Mouse (Mus musculus) thymus, adult 2 months (tissue): ENCODE measurements around the gene Gm47955.

ENCODE experiments used
- CTCF ChIP-seq: fragments of 200-500 bp; IDR thresholded peaks from 2 replicates; pipeline ENCODE4 v1.5.1; 2012; ENCODE audit warnings: mild to moderate bottlenecking, control low read depth, low read length, moderate library complexity, borderline replicate concordance; ENCODE audit not compliant: control insufficient read depth, poor library complexity, insufficient read depth; ENCODE audit errors: extremely low read depth
- POLR2A ChIP-seq: fragments of 200-500 bp; IDR thresholded peaks from 2 replicates; pipeline ENCODE4 v1.6.1; 2012; ENCODE audit warnings: mild to moderate bottlenecking, low read length, control low read depth, moderate library complexity; ENCODE audit not compliant: control insufficient read depth, poor library complexity, insufficient read depth; ENCODE audit errors: extremely low read depth

DNA sequence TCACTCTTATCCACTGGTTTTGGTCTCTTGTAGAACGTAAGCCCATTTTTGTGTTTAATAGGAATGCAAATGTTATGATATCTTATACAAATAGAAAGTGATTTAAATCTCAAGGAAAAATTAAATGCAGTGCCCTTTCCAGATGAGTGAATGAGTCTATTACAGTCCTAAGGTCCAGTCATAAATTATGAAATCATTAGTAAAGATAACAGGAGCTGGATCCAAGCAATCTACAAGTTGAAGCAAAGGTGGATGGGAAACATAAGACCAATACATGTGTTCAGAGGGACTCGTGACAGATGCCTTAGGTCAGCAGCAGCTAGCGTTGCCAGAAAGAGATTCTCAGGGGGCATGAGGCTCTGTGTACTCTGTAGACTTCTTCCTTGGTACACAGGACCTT lies 31.5 kb downstream of the Gm47955 start:
- TF ChIP-seq CTCF (no peak), POLR2A (no peak)
